Mouse (Mus musculus) CH12.LX (cell line): ENCODE results near the gene Pfkfb3.

Experiments used
- CHD1 ChIP-seq: IDR thresholded peaks from 2 replicates; pipeline ENCODE4 v1.6.1; 2012; ENCODE audit warnings: low read depth, low read length, improper control_type of control experiment, inconsistent platforms
- CHD2 ChIP-seq: IDR thresholded peaks from 2 replicates; pipeline ENCODE4 v1.6.1; 2011; ENCODE audit warnings: low read length, improper control_type of control experiment
- CTCF ChIP-seq, 2 experiments: IDR thresholded peaks in 1 of 2; conservative IDR thresholded peaks in 1 of 2; 2 replicates each; pipeline ENCODE4 v1.5.1; 2011 to 2012; ENCODE audit warnings: low read depth in 2 of 2, low read length in 2 of 2, improper control_type of control experiment in 1 of 2, inconsistent platforms in 1 of 2, mild to moderate bottlenecking in 1 of 2, moderate library complexity in 1 of 2
- E2F4 ChIP-seq: IDR thresholded peaks from 2 replicates; pipeline ENCODE4 v1.6.1; 2011; ENCODE audit warnings: low read depth, low read length, improper control_type of control experiment; ENCODE audit not compliant: insufficient replicate concordance
- IRF4 ChIP-seq: IDR thresholded peaks from 2 replicates; pipeline ENCODE4 v1.6.1; 2014; ENCODE audit warnings: low read depth, mild to moderate bottlenecking, inconsistent platforms, low read length, improper control_type of control experiment
- MAFK ChIP-seq: IDR thresholded peaks from 2 replicates; pipeline ENCODE4 v1.6.1; 2011; ENCODE audit warnings: low read length, improper control_type of control experiment; ENCODE audit not compliant: insufficient replicate concordance
- MAX ChIP-seq: IDR thresholded peaks from 2 replicates; pipeline ENCODE4 v1.6.1; 2011; ENCODE audit warnings: low read length, improper control_type of control experiment
- POLR2A ChIP-seq: IDR thresholded peaks from 2 replicates; pipeline ENCODE4 v1.6.1; 2011; ENCODE audit warnings: low read depth, mild to moderate bottlenecking, improper control_type of control experiment, low read length
- TBP ChIP-seq: conservative IDR thresholded peaks from 2 replicates; pipeline ENCODE4 v1.6.1; 2011; ENCODE audit warnings: low read depth, low read length, improper control_type of control experiment
- TCF12 ChIP-seq: IDR thresholded peaks from 2 replicates; pipeline ENCODE4 v1.6.1; 2014; ENCODE audit warnings: low read depth, mild to moderate bottlenecking, inconsistent platforms, low read length, improper control_type of control experiment
- USF2 ChIP-seq: conservative IDR thresholded peaks from 2 replicates; pipeline ENCODE4 v1.6.1; 2011; ENCODE audit warnings: low read depth, low read length, improper control_type of control experiment
- ZC3H11A ChIP-seq: IDR thresholded peaks from 2 replicates; pipeline ENCODE4 v1.6.1; 2012; ENCODE audit warnings: low read depth, mild to moderate bottlenecking, inconsistent platforms, low read length, improper control_type of control experiment
- ZNF384 ChIP-seq: IDR thresholded peaks from 2 replicates; pipeline ENCODE4 v1.6.1; 2012; ENCODE audit warnings: low read depth, low read length, improper control_type of control experiment, inconsistent platforms

- no peak for TF ChIP-seq POLR2A
- no peak for TF ChIP-seq CTCF (conservative IDR thresholded peaks at IDR 0.05 in 1 of 2, IDR thresholded peaks at IDR 0.05 in 1 of 2; ENCODE audit: low read depth in 2 of 2, low read length in 2 of 2)
- no peak for TF ChIP-seq CHD1
- TF ChIP-seq TCF12, result no peak
- TF ChIP-seq TBP, result no peak
- no peak for TF ChIP-seq MAFK
- no peak for TF ChIP-seq MAX
- no peak for TF ChIP-seq CHD2
- no peak for TF ChIP-seq E2F4
- TF ChIP-seq USF2, result no peak
- no peak for TF ChIP-seq IRF4
- no peak for TF ChIP-seq ZC3H11A
- TF ChIP-seq ZNF384, result no peak
Observed at GRCm38 (mm10) chr2:11564768-11565167, 10.9 kb upstream of the Pfkfb3 start.
